Mouse (Mus musculus): ENCODE results near the gene Foxn3.

GRCm38 (mm10) chr12:99431541-99431940, 131.8 kb downstream of the Foxn3 start:
- no peak for TF ChIP-seq EP300 (IDR thresholded peaks at IDR 0.05)
- no peak for TF ChIP-seq CTCF (IDR thresholded peaks at IDR 0.05)
